Comparison of ENCODE assay signal across 22 mouse cellular contexts in the genomic region with DNA sequence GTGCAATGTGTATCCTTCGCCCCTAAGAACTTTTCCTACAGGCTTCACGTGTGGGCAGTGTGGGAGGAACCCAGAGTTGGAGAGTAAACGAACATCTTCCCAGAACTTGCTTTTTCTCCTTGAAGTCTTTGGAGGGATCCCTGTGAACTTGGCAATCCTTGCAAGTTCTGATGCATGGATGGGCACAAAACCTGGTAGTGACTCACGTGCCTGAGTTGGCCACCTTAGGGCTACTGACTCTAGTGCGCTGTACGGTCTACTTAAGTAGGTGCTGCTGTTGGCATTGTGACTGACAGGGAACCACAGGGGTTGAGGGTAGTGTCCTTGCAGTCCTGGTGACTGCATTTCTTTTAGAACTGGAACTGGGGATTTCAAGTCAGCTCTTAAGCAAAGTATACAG. TPM values are rescaled to one million over a fixed set of nuclear protein-coding genes. Genes with fewer than 3 reads are reported as not detected.
DNase-seq lines count a peak whose midpoint lies in the region; ATAC-seq and TF ChIP-seq lines count a peak whose summit lies in the region.
"Had no signal": no experiment of that assay in that cellular context is flagged by ENCODE, and none has a peak within 500 bp of the region (broad histone marks: within the 10 kb centered on the region; RNA-seq: fewer than 3 reads in every experiment).

No protein-coding gene starts in this region.

- no peak for TF ChIP-seq POLR2A in kidney, adult 2 months (IDR thresholded peaks at IDR 0.05; ENCODE audit: low read depth, low read length)

- no peaks in the 10 kb centered on the region for H3K36me3 ChIP-seq in forebrain, embryonic 11.5 days (ENCODE audit: control insufficient read depth, insufficient read depth, low read length)
- peaks cover 4% of the 10 kb centered on the region; the same call in 1 of the 2 replicates for H3K36me3 ChIP-seq in forebrain, embryonic 10.5 days (replicated peaks)
- no peaks in the 10 kb centered on the region for H3K36me3 ChIP-seq in kidney, adult 2 months (ENCODE audit: control insufficient read depth, insufficient read depth, low read length)
- no peaks in the 10 kb centered on the region for H3K36me3 ChIP-seq in midbrain, embryonic 11.5 days (ENCODE audit: control insufficient read depth, insufficient read depth, low read length)
- no peaks in the 10 kb centered on the region for H3K36me3 ChIP-seq in midbrain, embryonic 13.5 days
- H3K36me3 ChIP-seq: G1E had no signal

- no peak overlapping the region for H3K4me3 ChIP-seq in forebrain, embryonic 11.5 days (ENCODE audit: low read depth, low read length)
- no peak overlapping the region for H3K4me3 ChIP-seq in forebrain, embryonic 10.5 days
- H3K4me3 ChIP-seq in kidney, adult 2 months (ENCODE audit: insufficient read depth, low read depth, low read length) = no peak overlapping the region
- H3K4me3 ChIP-seq in midbrain, embryonic 11.5 days (ENCODE audit: low read depth, low read length) = no peak overlapping the region
- H3K4me3 ChIP-seq in midbrain, embryonic 13.5 days (replicated peaks) = no peak overlapping the region

- POLR2A ChIA-PET in Patski (lab: Charles Lee) = no interaction called here

- no peaks in the 10 kb centered on the region for H3K27me3 ChIP-seq in forebrain, embryonic 11.5 days (ENCODE audit: control insufficient read depth, insufficient read depth, low read length)
- no peaks in the 10 kb centered on the region for H3K27me3 ChIP-seq in forebrain, embryonic 10.5 days (ENCODE audit: poor library complexity, severe bottlenecking)
- H3K27me3 ChIP-seq in kidney, adult 2 months (replicated peaks; ENCODE audit: control insufficient read depth, insufficient read depth, low read length) = no peaks in the 10 kb centered on the region
- no peaks in the 10 kb centered on the region for H3K27me3 ChIP-seq in midbrain, embryonic 11.5 days (ENCODE audit: control insufficient read depth, insufficient read depth, low read length)
- no peaks in the 10 kb centered on the region for H3K27me3 ChIP-seq in midbrain, embryonic 13.5 days
- no peaks in the 10 kb centered on the region for H3K27me3 ChIP-seq in Patski
- H3K27me3 ChIP-seq: CH12.LX had no signal

- ATAC-seq in forebrain, embryonic 11.5 days (replicated peaks; ENCODE audit: low FRiP score) = no peak
- no peak for ATAC-seq in midbrain, embryonic 11.5 days (ENCODE audit: low FRiP score)
- ATAC-seq in midbrain, embryonic 13.5 days = no peak
- ATAC-seq in Patski = peak; percentile 65
- ATAC-seq: activated CD4-positive, CD25-positive, alpha-beta regulatory T cell, adult 4 months; CD4-positive, CD25-positive, alpha-beta regulatory T cell, adult 4 months had no signal

- in situ Hi-C loops in Patski (cut with MboI; ENCODE audit: low pct_unique_long_range_greater_than_20kb) = no loop called here

- H3K9me3 ChIP-seq in forebrain, embryonic 11.5 days (ENCODE audit: control insufficient read depth, low read length) = no peaks in the 10 kb centered on the region
- H3K9me3 ChIP-seq in forebrain, embryonic 10.5 days = no peaks in the 10 kb centered on the region
- H3K9me3 ChIP-seq in midbrain, embryonic 11.5 days (ENCODE audit: control insufficient read depth, low read length) = no peaks in the 10 kb centered on the region
- H3K9me3 ChIP-seq in midbrain, embryonic 13.5 days = no peaks in the 10 kb centered on the region

- DNase-seq in forebrain, embryonic 11.5 days (ENCODE audit: low spot score) = peak; percentile 13
- no peak for DNase-seq in forebrain, embryonic 10.5 days (ENCODE audit: extremely low spot score, low spot score)
- DNase-seq in kidney, adult 2 months = peak; percentile 58
- no peak for DNase-seq in kidney, postnatal 14 days
- peak; percentile 59 for DNase-seq in midbrain, embryonic 11.5 days (ENCODE audit: low spot score, missing footprints)
- no peak for DNase-seq in Patski (ENCODE audit: low read depth, low spot score)
- no peak for DNase-seq in testis, postnatal 10 days (ENCODE audit: low spot score)
- DNase-seq: adrenal gland, adult 2 months; adrenal gland, adult 8-10 months; adrenal gland, postnatal 10 days; adrenal gland, postnatal 14 days; adrenal gland, postnatal 25 days; adrenal gland, postnatal 36 days; B cell, adult 2 months; cerebellum, adult 11 months; cerebellum, adult 11-12 months; cerebellum, adult 18-20 months had no signal

- H3K27ac ChIP-seq in forebrain, embryonic 11.5 days (ENCODE audit: low read depth, low read length) = no peak overlapping the region
- no peak overlapping the region for H3K27ac ChIP-seq in forebrain, embryonic 10.5 days
- H3K27ac ChIP-seq in kidney, adult 2 months (ENCODE audit: insufficient read depth, low read depth, low read length) = no peak overlapping the region
- no peak overlapping the region for H3K27ac ChIP-seq in midbrain, embryonic 11.5 days (ENCODE audit: low read depth, low read length)
- H3K27ac ChIP-seq in midbrain, embryonic 13.5 days = no peak overlapping the region

- H3K4me2 ChIP-seq in forebrain, embryonic 11.5 days (ENCODE audit: low read depth, low read length, severe bottlenecking) = no peak overlapping the region
- H3K4me2 ChIP-seq in midbrain, embryonic 11.5 days = no peak overlapping the region
- no peak overlapping the region for H3K4me2 ChIP-seq in midbrain, embryonic 13.5 days (replicated peaks)

- WGBS in forebrain, embryonic 11.5 days = 93% methylated on average over 6 of the region's 6 CpGs
- WGBS in forebrain, embryonic 10.5 days = 89% methylated on average over 6 of the region's 6 CpGs
- WGBS in kidney, adult 2 months = 42% methylated on average over 6 of the region's 6 CpGs
- WGBS in midbrain, embryonic 11.5 days = 87% methylated on average over 6 of the region's 6 CpGs
- WGBS in midbrain, embryonic 13.5 days = 94% methylated on average over 6 of the region's 6 CpGs

- H3K4me1 ChIP-seq in forebrain, embryonic 11.5 days (replicated peaks; ENCODE audit: control insufficient read depth, insufficient read depth, low read length) = no peaks in the 10 kb centered on the region
- no peaks in the 10 kb centered on the region for H3K4me1 ChIP-seq in forebrain, embryonic 10.5 days
- H3K4me1 ChIP-seq in kidney, adult 2 months (ENCODE audit: control insufficient read depth, insufficient read depth, low read length) = peaks cover 4% of the 10 kb centered on the region; the same call in 1 of the 2 replicates
- no peaks in the 10 kb centered on the region for H3K4me1 ChIP-seq in midbrain, embryonic 11.5 days (ENCODE audit: control insufficient read depth, insufficient read depth, low read length)
- H3K4me1 ChIP-seq in midbrain, embryonic 13.5 days (replicated peaks) = no peaks in the 10 kb centered on the region

- CTCF ChIA-PET in Patski (lab: Charles Lee) = interaction anchor here (0.6 to 1.1 kb wide), 2 partner anchors 13 to 32 kb away, joined by 3 read pairs; no protein-coding TSS in a partner anchor

- no peak for TF ChIP-seq CTCF in kidney, adult 2 months (conservative IDR thresholded peaks at IDR 0.05; ENCODE audit: insufficient read depth, insufficient read length, low read depth, low read length)
- TF ChIP-seq CTCF in Patski (IDR thresholded peaks at IDR 0.05) = no peak

- H3K9ac ChIP-seq in forebrain, embryonic 11.5 days (ENCODE audit: low read length) = no peak overlapping the region
- H3K9ac ChIP-seq in midbrain, embryonic 11.5 days (ENCODE audit: low read length) = no peak overlapping the region
- H3K9ac ChIP-seq in midbrain, embryonic 13.5 days (replicated peaks) = no peak overlapping the region

RNA-seq across cellular contexts. Expression of gene Kank1, which starts 21.5 kb away (rescaled TPM):
- polyA plus RNA-seq in forebrain, embryonic 11.5 days (2014; fragmentation: Nextera tagmentation; extraction: Ambion mirVana) = 9.6 and 15.3 TPM in 2 replicates
- polyA plus RNA-seq in forebrain, embryonic 10.5 days (2016; fragmentation: Nextera tagmentation; extraction: Ambion mirVana) = 19.3 and 19.6 TPM in 2 replicates
- 56.0 and 68.7 TPM in 2 replicates for polyA plus RNA-seq in kidney, adult 2 months (2012; rRNA removed)
- 12.9 and 13.3 TPM in 2 replicates for polyA plus RNA-seq in midbrain, embryonic 11.5 days (2014; fragmentation: Nextera tagmentation; extraction: Ambion mirVana)
- 5.7 and 6.8 TPM in 2 replicates for polyA plus RNA-seq in midbrain, embryonic 13.5 days (2015; fragmentation: Nextera tagmentation; extraction: Ambion mirVana)
- polyA plus RNA-seq in Patski (2021) = 60.9 TPM
- polyA plus RNA-seq: activated CD4-positive, CD25-positive, alpha-beta regulatory T cell, adult 4 months; CD4-positive, CD25-positive, alpha-beta regulatory T cell, adult 4 months; G1E had no signal

Comparison
In these comparisons a context has a peak if more than half of its experiments do, and no peak if none do; other contexts are left out.
1. DNase-seq: peak in forebrain, embryonic 11.5 days (single experiment), kidney, adult 2 months (single experiment) and midbrain, embryonic 11.5 days (single experiment); none in forebrain, embryonic 10.5 days (single experiment), kidney, postnatal 14 days (single experiment), Patski (single experiment) and testis, postnatal 10 days (single experiment).